Mouse (Mus musculus) spleen, adult 2 months (tissue): ENCODE data around the gene 1700024P04Rik. TPM values are rescaled to one million over a fixed set of nuclear protein-coding genes. Genes with fewer than 3 reads are reported as not detected.

Experiments used
- DNase-seq, 2 experiments: peaks; one replicate each; pipeline versions ENCODE4 v3.0.0 to v3.0.0-alpha.2; 2012 to 2021; ENCODE audit warnings: low spot score in 2 of 2, low read depth in 1 of 2
- H3K27ac ChIP-seq: fragments of 200-500 bp; 2 replicates; pipeline ENCODE4 v1.5.1; 2012; ENCODE audit warnings: low read length, inconsistent platforms; ENCODE audit not compliant: insufficient read depth
- H3K27me3 ChIP-seq: fragments of 200-500 bp; 2 replicates; pipeline ENCODE4 v1.6.1; 2012; ENCODE audit warnings: mild to moderate bottlenecking, moderate library complexity, low read length, inconsistent platforms; ENCODE audit not compliant: control insufficient read depth, insufficient read depth
- H3K36me3 ChIP-seq: fragments of 200-500 bp; 2 replicates; pipeline ENCODE4 v1.6.1; 2012; ENCODE audit warnings: mild to moderate bottlenecking, low read length, inconsistent platforms; ENCODE audit not compliant: control insufficient read depth, insufficient read depth
- H3K4me1 ChIP-seq: fragments of 200-500 bp; 2 replicates; pipeline ENCODE4 v1.6.1; 2011; ENCODE audit warnings: inconsistent platforms; ENCODE audit not compliant: control insufficient read depth, insufficient read depth, insufficient read length
- H3K4me3 ChIP-seq: fragments of 200-500 bp; 2 replicates; pipeline ENCODE4 v1.5.1; 2011; ENCODE audit warnings: mild to moderate bottlenecking, inconsistent platforms; ENCODE audit not compliant: insufficient read depth, insufficient read length; ENCODE audit errors: extremely low read depth
- CTCF ChIP-seq: fragments of 200-500 bp; IDR thresholded peaks from 2 replicates; pipeline ENCODE4 v1.5.1; 2011; ENCODE audit warnings: mild to moderate bottlenecking, inconsistent platforms; ENCODE audit not compliant: insufficient read depth, insufficient read length, insufficient replicate concordance; ENCODE audit errors: extremely low read depth
- POLR2A ChIP-seq: fragments of 200-500 bp; IDR thresholded peaks from 2 replicates; pipeline ENCODE4 v1.6.1; 2011; ENCODE audit warnings: low read depth, low read length, inconsistent platforms
- WGBS: fragments of 180-500 bp; shearing (Covaris S2); methylation state at CpG from one replicate; pipeline ENCODE4 v1.1.7; 2018; 5-methylcytosine and 5-hydroxymethylcytosine counted together
- polyA plus RNA-seq: library from polyadenylated mRNA; depleted of rRNA; stranded (reverse); fragments of >200 nt; gene quantifications from 2 replicates; pipeline ENCODE4 v1.2.3, GENCODE M21; 2012

1700024P04Rik gene
- polyA plus RNA-seq, 1 experiment: not detected

GRCm38 (mm10) chr13:98966583-98966982 is 17.8 kb downstream of the 1700024P04Rik start:
- peaks cover 4% of the 10 kb centered on the region for H3K4me1 ChIP-seq
- TF ChIP-seq POLR2A (no peak), CTCF (no peak)
- H3K4me3 ChIP-seq: no peak overlapping the region
- 90% methylated on average over 5 of the region's 5 CpGs for WGBS
- H3K27ac ChIP-seq: no peak overlapping the region
- DNase-seq: no peak
- no peaks in the 10 kb centered on the region for H3K36me3 ChIP-seq
- no peaks in the 10 kb centered on the region for H3K27me3 ChIP-seq

GRCm38 (mm10) chr13:98963612-98964011 is 20.8 kb downstream of the 1700024P04Rik start:
- 97% methylated on average over 1 of the region's 1 CpGs for WGBS
- Histone ChIP-seq H3K36me3 (no peaks in the 10 kb centered on the region), H3K4me3 (no peak overlapping the region), H3K4me1 (peaks cover 4% of the 10 kb centered on the region), H3K27ac (no peak overlapping the region), H3K27me3 (no peaks in the 10 kb centered on the region)
- TF ChIP-seq CTCF: no peak
- no peak for TF ChIP-seq POLR2A
- no peak for DNase-seq

- no peak for TF ChIP-seq POLR2A
- no peak for TF ChIP-seq CTCF
- H3K27me3 ChIP-seq: no peaks in the 10 kb centered on the region
- H3K36me3 ChIP-seq: no peaks in the 10 kb centered on the region
- no peak for DNase-seq
- peaks cover 3% of the 10 kb centered on the region for H3K4me1 ChIP-seq
- H3K27ac ChIP-seq: no peak overlapping the region
- WGBS: 81% methylated on average over 2 of the region's 2 CpGs
- no peak overlapping the region for H3K4me3 ChIP-seq
These were observed 26.2 kb downstream of the 1700024P04Rik start for GRCm38 (mm10) chr13:98958177-98958576.

- TF ChIP-seq CTCF (no peak), POLR2A (no peak)
- no peaks in the 10 kb centered on the region for H3K36me3 ChIP-seq
- H3K27me3 ChIP-seq: no peaks in the 10 kb centered on the region
- WGBS: 71% methylated on average over 2 of the region's 2 CpGs
- H3K4me1 ChIP-seq: peaks cover 3% of the 10 kb centered on the region; the same call in 1 of the 2 replicates
- H3K4me3 ChIP-seq: no peak overlapping the region
- no peak for DNase-seq
- no peak overlapping the region for H3K27ac ChIP-seq
These were observed 28.2 kb downstream of the 1700024P04Rik start for GRCm38 (mm10) chr13:98956209-98956608.

GRCm38 (mm10) chr13:98955676-98956075 is 28.7 kb downstream of the 1700024P04Rik start:
- Histone ChIP-seq H3K4me3 (no peak overlapping the region), H3K36me3 (no peaks in the 10 kb centered on the region)

GRCm38 (mm10) chr13:98955226-98955625 is 29.1 kb downstream of the 1700024P04Rik start:
- no peak for TF ChIP-seq CTCF
- no peak for TF ChIP-seq POLR2A
- 43% methylated on average over 5 of the region's 5 CpGs for WGBS
- no peak overlapping the region for H3K27ac ChIP-seq
- no peaks in the 10 kb centered on the region for H3K36me3 ChIP-seq
- no peak overlapping the region for H3K4me3 ChIP-seq
- no peaks in the 10 kb centered on the region for H3K27me3 ChIP-seq
- peaks cover 3% of the 10 kb centered on the region; the same call in 1 of the 2 replicates for H3K4me1 ChIP-seq
- DNase-seq: no peak

More at GRCm38 (mm10) chr13:98955676-98956075, 28.7 kb downstream of the 1700024P04Rik start:
- no peaks in the 10 kb centered on the region for H3K27me3 ChIP-seq
- peaks cover 3% of the 10 kb centered on the region; the same call in 1 of the 2 replicates for H3K4me1 ChIP-seq
- WGBS: 77% methylated on average over 6 of the region's 6 CpGs
- DNase-seq: no peak
- TF ChIP-seq POLR2A (no peak), CTCF (no peak)
- H3K27ac ChIP-seq: no peak overlapping the region

GRCm38 (mm10) chr13:98953830-98954229 is 30.5 kb downstream of the 1700024P04Rik start:
- 97% methylated on average over 5 of the region's 5 CpGs for WGBS
- Histone ChIP-seq H3K4me1 (peaks cover 3% of the 10 kb centered on the region; the same call in 1 of the 2 replicates), H3K27me3 (no peaks in the 10 kb centered on the region), H3K4me3 (no peak overlapping the region), H3K27ac (no peak overlapping the region), H3K36me3 (no peaks in the 10 kb centered on the region)
- no peak for TF ChIP-seq CTCF
- TF ChIP-seq POLR2A: no peak
- no peak for DNase-seq

- no peak overlapping the region for H3K4me3 ChIP-seq
- peaks cover 3% of the 10 kb centered on the region; the same call in 1 of the 2 replicates for H3K4me1 ChIP-seq
- H3K36me3 ChIP-seq: no peaks in the 10 kb centered on the region
- no peak for DNase-seq
- no peaks in the 10 kb centered on the region for H3K27me3 ChIP-seq
- no peak overlapping the region for H3K27ac ChIP-seq
- WGBS: 79% methylated on average over 7 of the region's 7 CpGs
- TF ChIP-seq CTCF (no peak), POLR2A (no peak)
These were observed 32.4 kb downstream of the 1700024P04Rik start for GRCm38 (mm10) chr13:98951951-98952350.
